Mouse (Mus musculus): ENCODE data around the gene Isy1.

Gene Isy1

DNA sequence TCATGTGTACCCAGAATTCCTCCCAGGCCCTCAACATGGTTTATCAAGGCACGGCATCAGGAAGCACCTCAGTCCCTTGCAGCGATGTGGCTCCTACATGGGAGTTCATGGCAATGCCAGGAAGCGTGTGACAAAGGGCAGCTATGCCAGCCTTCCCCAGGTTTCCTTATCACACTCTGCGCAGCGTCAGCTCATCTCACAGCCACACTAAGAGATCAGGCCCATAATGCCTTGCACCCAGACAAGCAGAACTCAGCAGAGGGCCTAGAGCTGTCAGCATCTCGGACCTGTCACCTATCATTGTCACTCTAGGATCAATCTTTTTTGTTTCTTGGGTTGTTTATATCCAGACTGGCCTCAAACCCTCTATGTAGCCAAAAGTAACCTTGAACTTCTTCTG is 39.0 kb downstream of the Isy1 start:
- no peak for DNase-seq

DNA sequence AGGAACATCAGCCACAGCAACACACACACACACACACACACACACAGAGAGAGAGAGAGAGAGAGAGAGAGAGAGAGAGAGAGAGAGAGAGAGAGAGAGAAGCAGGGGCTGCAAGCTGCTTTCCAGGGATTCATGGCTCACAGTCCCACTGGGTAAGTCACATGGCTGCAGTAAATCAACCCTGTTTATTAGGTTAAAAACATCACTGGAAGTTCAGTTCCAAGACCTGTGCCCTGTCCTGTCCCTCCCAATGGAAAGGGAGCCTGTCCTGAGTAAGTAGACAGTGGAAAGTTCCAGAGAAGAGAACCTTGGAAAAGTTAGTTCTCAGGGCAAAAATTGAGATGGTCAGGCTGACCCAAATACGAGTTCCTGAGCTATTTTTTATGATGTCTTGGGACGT is 41.3 kb downstream of the Isy1 start:
- no peak for DNase-seq

DNA sequence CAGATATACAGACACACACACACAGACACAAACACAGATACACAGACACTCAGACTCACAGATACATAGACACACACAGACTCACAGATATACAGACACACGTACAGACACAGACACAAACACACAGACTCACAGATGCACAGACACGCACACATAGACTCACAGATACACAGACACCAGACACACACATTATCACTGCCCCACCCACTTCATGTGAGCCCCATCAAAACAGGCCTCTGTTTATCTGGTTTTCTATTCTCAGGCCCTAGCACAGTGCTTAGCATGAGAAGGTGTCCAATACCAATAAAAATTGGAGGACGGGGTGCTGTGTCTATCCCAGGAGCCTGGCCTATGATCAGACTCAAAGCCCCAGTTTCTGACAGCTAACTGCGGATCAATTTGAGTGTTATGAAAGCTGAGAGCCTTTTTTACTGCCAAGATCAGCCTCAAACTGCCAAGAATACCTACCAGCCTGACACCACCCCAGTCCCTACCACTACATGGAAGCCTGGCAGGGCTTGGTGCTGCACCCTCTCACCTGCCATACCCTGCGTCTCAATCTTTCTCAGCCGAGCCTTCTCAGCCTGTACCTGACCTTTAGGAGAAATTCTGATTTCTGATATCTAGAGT is 42.2 kb downstream of the Isy1 start:
- DNase-seq, result no peak

DNA sequence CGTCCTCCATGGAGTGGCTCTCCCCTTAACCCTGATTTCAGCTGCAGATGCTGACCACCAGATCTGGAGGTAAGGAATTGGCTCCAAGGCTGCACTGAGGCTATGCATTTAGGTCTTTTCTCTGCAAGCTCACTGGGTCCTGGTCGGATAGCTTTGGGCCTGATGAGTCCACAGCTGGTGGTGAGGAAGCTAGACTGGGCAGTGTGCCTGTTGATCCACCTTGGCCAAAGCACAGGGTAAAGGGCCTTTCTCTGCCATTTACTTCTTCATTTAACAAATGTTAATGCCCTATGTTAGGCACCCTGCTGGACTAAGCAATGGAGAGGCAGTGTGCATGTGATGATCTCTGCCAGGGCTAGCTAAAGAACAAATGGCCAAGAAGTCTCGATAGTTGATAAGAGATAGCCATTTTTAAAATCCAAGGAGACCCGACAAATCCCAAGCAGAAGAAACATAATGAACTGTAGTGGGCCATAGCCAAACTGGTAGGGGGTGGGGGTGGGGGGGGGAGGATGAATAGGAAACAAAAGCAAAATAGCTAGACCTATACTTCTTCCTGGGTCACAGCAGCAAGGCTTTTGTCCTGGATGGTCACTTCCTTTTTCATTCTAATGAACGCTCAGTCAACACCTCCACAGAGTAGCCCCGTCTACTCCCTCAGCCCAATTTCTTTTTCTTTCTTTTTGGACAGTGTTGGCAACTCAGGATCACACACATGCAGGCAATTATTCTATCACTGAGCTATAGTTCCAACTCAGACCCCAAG is 43.0 kb downstream of the Isy1 start:
- DNase-seq, result peak; percentile 67 to 74

DNA sequence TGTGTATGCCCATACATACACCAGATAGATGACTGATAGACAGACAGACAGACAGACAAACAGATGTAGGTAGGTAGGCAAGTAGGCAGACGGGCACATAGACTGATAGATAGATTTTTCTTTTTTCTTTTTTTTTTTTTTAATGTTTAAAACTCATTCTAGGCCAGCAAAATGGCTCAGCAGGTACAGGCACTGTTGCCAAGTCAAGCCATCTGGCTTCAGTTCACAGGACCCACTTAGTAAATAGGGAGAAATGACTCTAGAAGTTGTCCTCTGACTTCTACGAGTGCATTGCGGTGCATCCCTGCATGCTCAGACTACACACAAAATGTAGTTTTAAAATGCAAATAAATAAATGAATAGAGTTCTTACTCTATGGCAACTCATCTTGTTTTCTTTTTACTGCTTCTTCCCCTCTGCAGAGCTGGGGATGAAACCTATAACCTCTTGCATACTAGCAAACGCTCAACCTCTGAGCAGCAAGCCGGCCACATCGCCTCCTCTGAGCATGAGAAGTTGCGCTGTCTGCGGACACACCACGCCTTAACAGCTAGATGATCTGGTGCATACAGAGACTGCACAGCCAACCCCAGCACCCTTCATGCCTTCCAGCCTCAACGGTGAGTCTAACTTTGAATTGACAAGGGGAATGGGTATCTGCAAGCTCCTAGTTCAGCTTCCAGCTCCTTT is 44.6 kb downstream of the Isy1 start:
- peak; percentile 85 to 89 for DNase-seq

DNA sequence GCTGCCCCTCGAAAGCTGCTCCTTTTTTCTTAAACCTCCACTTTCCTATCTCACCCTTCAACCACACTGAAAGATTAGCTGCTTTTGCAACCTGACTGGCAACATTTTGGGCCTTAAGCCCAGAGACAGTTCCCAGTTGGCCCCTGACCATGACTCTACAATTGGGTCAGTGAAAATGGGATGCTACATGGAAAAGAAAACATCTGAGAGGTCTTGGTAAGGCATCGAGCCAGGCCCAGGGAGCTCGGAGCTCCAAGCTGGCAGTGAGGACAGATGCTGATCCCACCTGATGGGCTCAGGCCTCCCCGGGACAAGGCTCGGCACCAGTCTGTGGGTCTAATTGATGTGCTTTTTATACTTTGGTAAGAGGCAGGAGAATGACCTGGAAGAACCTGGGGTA is 46.8 kb downstream of the Isy1 start:
- peak in 1 of 2 experiments; percentile 34 for DNase-seq

DNA sequence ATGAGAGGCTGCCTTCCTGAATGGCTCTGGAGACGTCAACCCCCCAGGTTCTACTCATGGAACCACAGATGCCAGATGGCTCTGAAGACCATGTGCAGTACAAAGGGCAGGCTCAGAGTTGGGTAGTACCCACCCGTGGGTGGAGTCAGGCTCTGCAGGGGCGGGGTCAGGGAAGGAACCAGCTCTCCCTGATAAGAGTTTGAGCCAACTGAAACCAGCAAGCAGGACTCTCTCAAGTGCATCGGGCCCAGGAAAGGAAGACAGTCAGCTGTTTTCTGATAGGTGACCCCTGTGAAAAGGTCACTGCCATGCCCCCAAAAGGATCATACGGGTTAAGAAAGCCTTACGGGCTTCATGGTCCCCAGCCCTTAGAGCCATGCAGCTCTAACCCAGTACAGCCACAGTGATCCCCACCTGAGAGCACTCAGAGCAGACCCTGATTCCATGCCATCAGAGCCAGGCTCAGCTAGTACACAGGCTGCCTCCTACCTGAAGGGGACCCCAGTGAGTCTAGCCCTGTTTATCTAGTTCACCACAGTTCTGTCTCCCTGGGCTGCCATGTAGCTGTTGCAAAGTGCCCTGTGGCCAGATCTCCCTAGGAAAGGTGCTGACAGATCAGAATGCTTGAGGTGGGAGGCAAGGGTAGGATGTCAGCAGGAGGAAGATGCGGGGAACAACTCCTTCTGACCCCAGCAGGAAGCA is 47.7 kb downstream of the Isy1 start:
- DNase-seq, result peak in 1 of 2 experiments; percentile 39

DNA sequence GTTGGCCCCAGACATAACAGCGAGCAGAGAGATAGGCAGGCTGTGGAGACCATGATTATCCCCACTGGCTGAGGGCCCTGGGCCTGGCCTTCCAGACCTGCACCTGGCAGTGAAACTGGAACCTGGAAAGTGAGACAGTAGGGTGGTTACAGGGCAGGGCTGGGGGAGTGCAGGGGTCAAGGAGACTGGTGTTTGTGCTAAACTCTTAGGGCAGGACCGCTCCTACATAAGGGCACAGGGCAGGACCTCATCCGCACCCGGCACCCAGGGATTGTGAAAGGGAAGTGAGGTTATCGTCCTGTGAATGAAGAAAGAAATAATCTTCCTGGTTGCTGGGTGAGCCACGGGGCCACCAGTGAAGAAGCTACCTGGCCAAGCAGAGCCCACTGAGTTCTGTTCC is 48.8 kb downstream of the Isy1 start:
- no peak for DNase-seq

DNA sequence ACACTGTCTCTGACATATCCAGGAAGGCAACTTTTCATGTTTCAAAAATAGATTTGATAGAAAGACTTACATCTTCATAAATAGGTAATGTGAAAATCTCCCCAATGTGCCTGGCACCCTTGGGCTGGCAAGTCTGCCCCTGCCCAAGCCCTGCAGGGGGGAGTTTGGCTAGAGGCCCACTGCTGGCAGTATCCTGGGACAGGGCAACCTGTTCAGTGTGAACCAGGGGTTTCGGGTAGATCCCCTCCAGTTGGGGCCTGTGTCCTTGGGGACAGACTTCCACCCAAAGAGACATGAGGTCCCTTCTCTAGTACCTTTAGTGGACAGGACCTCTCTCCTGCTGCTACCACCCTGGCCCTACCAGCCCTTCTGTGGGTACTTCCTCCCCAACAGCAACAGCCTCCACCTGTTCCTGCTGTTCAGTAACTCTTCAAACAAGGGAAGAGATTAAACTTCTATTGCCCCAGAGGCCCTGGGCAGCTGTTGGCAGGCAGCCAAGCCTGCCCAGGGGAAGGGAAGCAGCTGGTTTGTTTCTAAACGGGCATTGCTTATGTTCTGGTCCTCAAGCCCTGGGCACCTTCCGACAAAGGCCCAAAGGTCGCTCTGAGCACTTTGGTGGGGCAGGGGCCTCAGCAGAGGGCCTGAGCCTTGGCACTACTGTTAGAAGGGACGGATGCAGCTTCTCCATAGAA is 49.6 kb downstream of the Isy1 start:
- peak in 1 of 2 experiments; percentile 65 for DNase-seq

DNA sequence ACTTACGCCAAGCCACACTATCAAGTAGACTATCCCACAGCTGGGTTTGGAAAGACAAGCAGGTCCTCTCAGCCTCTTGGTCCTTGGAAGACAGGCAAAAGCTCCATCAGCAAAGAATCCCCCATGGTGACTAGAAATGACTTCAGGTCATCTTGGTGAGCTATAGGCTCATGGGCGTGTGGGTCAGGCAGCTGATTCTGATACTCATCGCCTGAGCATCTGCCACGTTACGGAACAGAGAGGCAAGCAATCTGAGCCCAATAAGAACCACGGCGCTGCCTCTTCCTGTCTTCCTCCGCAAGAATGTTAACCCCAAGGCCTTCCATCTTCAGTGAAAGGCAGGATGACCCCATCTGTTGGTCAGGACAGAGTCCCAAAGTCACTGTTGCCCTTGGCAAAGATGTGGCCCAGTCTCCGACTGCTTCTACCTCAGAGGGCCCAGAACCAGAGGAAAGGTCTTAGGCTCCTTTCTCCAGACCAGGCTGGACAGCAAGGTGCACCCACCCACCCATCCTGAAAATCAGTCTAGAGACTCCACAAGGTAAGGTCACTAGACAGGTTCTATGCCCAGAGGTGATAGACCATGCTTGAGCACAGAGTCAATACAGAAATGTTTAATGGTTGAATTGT is 50.2 kb downstream of the Isy1 start:
- no peak for DNase-seq

DNA sequence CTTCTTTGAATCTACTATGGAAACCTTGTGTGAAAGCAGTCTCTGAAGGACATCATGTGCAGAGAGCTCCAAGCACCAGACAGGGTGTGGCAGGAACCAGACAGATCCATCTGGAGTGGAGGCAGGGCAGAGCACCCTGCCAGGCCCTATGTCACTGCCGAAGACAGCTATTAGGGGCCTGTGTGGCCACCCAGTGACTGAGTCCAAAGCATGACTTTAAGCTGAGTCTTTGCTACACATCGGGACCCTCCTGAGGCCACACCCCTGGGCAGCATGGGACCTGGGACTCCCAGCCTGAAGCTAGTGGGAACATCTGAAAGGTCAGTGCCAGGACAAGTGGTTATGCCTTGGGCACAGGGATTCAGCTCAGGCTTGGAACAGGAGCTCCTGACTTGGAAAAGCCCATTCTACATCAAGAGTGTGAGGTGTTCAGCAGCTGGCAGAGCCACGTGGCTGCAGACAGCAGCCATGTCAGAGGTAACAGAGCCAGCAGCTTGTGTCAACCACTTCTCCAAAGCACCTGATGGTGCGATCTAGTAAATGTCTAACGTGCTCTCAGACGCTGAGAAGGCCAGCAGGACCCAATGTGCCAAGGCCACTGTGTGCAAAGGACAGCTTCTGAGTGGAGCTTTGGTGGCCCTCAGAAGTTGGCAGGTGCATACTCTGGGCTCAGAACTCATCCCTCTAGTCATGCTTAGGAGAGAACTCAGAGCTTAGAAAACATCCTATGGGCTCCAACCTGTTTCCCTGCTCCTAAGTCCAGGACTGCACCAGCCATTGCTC is 51.3 kb downstream of the Isy1 start:
- DNase-seq, result no peak

DNA sequence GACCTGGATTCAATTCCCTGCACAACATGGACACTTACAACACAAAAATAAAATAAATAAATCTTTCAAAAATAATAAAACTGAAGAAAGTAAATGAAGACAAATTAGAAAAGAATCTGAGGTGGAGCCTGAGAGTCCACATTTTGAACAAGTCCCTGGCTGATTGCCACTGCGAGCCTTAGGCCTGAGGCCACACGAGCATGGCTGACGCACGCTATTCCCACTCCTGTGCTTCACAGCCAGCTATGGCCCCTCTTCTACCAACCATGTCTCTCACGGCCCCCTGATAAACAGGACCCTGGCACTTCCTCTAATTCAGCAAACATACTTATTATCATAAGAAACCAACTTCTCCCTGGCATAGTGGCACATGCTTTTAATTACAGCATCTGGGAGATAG is 52.0 kb downstream of the Isy1 start:
- DNase-seq, result no peak

DNA sequence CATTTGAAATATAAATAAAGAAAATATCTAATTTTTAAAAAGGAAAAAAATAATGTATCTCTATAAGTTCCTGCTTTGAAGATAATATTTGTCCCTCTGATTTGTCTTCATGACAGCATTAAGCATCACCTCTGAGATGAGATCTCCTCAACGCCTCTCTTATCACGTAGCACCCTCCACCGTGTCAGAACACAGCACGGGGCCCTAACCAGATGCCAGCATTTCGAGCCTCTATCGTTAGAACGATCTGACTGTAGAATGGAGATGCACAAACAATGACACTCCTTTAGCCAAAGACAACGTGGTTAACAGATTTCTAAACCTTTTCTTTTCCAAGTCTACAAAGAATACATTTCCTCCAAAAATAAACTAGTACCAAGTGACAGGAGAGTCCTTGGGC is 54.6 kb downstream of the Isy1 start:
- no peak for DNase-seq

DNA sequence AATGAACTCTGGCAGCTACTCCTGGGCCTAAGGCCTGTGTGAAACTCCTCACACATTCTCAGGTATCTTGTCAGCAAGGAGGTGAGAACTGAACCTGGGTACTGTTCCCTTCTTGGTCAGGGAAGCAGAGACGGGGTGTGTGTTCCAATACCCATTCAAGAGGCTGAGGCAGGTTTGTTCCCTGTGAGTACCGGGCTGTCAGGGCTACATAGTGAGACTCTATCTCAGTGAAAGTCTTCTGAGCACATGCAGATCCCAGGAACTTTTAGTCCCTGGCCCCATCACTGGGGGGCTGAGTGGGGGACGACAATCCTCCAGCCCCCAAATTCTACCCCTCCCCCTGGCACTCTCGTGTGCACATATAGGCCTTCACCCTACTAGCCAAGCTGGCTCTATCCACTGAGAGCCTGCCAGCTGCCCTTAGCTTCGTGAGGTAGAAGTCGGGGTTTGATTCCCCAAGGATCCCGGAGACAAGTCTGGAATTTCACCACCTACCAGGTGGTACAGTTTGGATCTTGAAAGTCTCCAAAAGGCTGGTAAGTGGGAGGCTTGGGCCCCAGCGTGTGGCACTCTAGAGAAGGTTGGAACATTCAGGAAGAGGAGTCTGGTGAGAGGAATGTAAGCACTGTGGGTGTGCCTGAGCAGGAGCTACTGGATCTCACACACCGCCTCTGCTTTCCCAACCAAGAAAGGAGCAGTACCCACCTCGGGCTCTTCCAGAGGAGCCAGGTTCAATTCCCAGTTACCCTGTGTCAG is 57.9 kb downstream of the Isy1 start:
- no peak for DNase-seq

DNA sequence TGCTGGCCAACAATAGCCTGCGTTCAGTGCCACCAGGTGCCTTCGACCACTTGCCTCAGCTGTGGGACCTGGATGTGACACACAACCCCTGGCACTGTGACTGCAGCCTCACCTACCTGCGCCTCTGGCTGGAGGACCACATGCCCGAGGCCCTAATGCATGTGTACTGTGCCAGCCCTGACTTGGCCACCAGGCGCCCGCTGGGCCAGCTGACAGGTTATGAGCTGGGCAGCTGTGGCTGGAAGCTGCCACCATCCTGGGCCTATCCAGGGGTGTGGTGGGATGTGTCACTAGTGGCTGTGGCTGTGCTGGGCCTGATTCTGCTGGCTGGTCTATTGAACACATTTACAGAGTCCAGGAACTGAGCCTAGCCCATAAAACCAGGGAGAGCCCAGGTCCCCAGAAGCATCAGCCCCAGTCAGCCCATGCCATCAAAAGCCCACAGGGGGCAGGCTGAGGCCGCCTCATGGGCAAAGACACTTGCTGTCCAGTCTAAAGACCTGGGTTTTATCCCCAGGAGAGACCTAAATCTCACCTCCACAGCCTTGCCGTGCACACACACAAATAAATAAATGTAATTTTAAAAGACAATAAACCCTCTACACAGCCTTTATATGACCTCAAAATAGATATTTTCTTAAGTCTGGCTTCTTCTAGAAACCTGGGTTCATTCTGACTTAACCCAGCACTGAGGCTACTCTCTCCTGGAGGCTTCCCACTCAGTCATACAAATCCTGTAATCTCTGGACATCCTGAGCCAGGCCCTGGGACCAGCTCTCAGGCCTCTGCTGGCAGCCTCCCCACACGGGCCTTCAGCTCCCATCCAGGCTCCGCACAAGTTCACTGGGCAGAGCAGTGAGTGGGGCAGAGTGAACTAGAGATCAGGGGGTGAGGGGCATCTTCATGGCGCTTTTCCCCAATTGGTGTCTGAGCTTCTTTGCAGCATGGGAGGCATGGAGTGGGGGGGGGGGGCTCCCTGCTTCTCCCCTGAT is 59.1 kb downstream of the Isy1 start:
- peak; percentile 36 to 65 for DNase-seq

DNA sequence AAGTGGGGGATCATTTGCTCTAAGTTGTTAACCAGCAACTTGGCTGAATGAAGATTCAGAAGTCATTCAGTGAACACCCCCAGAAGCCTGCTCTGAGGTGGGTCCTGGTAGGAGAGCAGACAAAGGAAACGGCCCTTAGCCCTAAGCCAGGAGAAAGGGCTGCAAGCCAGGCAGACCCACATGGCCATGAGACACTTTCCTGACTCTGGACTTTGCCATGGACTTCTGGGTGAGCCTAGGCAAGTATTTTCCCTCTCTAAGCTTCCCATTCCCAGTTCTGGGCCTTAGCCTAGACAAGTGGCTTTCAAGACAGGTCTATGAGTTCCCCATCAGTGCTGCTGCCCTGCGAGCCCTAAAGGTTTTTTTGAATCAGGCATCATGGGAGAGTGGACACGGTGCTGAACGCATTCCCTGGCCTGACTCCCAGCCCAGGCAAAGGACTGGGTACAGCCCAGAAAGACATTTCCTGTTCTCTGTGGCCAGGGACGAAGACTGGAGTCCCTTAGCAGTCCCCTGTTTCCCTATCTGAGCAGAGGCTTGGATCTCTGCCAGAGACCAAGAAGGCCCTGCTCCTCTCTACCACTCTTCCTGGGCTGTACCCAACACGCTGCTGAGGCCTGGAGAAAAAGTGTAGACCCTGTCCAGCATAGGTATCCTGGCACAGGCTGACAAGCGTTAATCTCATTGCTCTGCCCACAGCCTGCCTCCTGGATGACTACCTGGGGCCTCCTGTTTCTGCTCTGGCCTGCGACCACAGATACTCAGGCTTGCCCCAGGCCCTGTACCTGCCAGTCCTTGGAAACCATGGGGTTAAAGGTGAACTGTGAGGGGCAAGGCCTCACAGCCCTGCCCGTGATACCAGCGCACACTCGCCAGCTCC is 60.1 kb downstream of the Isy1 start:
- DNase-seq, result no peak

DNA sequence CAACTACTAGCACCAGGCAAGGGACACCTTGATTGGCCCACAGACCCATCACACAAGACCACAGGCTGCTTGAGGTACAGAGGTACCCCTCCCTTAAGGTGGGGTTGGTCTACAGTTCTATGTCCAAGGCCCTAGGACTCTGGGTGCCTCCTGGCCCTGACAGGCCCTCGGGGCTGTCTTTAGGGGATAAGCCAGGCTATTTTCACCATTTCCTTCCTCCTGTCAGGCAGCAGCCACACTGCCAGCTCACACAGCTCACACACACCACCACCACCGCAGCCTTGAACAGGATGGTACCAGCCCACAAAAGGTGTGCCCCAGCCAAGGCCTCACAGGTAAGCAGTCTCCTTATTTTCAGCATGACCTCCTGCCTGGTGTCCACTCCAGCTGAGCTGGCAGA is 60.8 kb downstream of the Isy1 start, which contains the start of gene Gp9:
Gene Gp9, plus strand, starts transcription at position 231 of the 400 bp plus-strand sequence.
- DNase-seq, result no peak

DNA sequence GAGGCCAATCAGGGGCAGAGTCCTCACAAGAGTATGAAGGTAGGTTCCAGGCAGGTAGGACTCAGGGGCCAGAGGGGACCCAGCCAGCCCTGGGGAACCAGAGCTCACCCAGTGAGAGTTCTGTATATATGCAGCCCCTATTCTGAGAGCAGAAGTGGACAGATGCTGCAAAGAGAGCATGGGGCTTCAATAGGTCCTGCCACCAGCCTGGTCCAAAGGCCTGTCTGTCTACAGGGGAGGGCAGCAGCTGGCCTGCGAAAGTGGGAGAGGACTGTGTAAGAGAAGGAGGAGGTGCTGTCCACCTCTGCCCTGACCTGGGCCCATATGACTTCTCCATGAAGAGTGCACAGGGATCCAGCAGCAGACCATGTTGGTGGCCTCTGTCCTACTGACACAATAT is 61.9 kb downstream of the Isy1 start:
- DNase-seq, result no peak
